Mouse (Mus musculus) small intestine, adult 2 months (tissue): ENCODE results near the gene H2al1c. TPM values are rescaled to one million over a fixed set of nuclear protein-coding genes. Genes with fewer than 3 reads are reported as not detected.

Experiments
- H3K27ac ChIP-seq: fragments of 200-500 bp; 2 replicates; pipeline ENCODE4 v1.5.1; 2012; ENCODE audit warnings: low read depth, low read length, control low read depth, inconsistent platforms; ENCODE audit not compliant: insufficient read depth
- H3K27me3 ChIP-seq: fragments of 200-500 bp; 2 replicates; pipeline ENCODE4 v1.6.1; 2012; ENCODE audit warnings: mild to moderate bottlenecking, moderate library complexity, low read length, inconsistent platforms; ENCODE audit not compliant: control insufficient read depth, insufficient read depth
- H3K36me3 ChIP-seq: fragments of 200-500 bp; 2 replicates; pipeline ENCODE4 v1.6.1; 2012; ENCODE audit warnings: mild to moderate bottlenecking, low read length, control low read depth, inconsistent platforms; ENCODE audit not compliant: control insufficient read depth, insufficient read depth
- H3K4me1 ChIP-seq: fragments of 200-500 bp; 2 replicates; pipeline ENCODE4 v1.6.1; 2012; ENCODE audit warnings: low read length, inconsistent platforms, mixed read lengths; ENCODE audit not compliant: control insufficient read depth, insufficient read depth, insufficient read length
- H3K4me3 ChIP-seq: fragments of 200-500 bp; 2 replicates; pipeline ENCODE4 v1.5.1; 2012; ENCODE audit warnings: low read depth, mild to moderate bottlenecking, control low read depth, inconsistent platforms, low read length, moderate library complexity
- CTCF ChIP-seq: fragments of 200-500 bp; IDR thresholded peaks from 2 replicates; pipeline ENCODE4 v1.5.1; 2012; ENCODE audit warnings: low read depth, mild to moderate bottlenecking, control low read depth, inconsistent platforms, low read length, moderate library complexity, mixed read lengths; ENCODE audit not compliant: insufficient replicate concordance, insufficient read length; ENCODE audit errors: extremely low read depth
- POLR2A ChIP-seq: fragments of 200-500 bp; IDR thresholded peaks from 2 replicates; pipeline ENCODE4 v1.6.1; 2012; ENCODE audit warnings: low read depth, mild to moderate bottlenecking, control low read depth, inconsistent platforms, low read length, moderate library complexity
- WGBS: fragments of 180-500 bp; shearing (Covaris S2); methylation state at CpG from one replicate; pipeline ENCODE4 v1.1.7; 2018; 5-methylcytosine and 5-hydroxymethylcytosine counted together
- polyA plus RNA-seq: library from polyadenylated mRNA; depleted of rRNA; stranded (reverse); fragments of >200 nt; gene quantifications from 2 replicates; pipeline ENCODE4 v1.2.3, GENCODE M21; 2012; rRNA removed

Gene H2al1c
- polyA plus RNA-seq, 1 experiment = not detected

DNA sequence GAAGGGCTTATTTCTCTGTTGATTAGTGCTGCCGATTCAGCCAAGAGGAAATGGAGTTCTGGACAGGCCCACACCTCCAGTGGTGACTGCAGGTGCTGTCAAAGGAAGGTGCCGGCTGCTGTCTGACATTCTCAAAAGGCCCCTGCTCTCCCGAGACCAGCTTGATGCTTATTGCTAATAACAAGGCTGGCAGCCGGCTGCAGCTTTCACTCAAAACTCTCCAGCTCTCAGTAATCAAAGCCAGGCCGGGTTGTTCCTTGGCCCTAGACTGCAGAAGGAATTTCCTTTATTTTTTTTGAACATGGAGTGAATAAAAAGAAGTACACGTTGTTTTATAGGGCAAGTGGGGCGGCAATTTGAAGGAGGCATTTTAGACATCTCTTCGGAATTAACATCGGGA lies 40.3 kb downstream of the H2al1c start:
- WGBS = 73% methylated on average over 9 of the region's 9 CpGs
- no peaks in the 10 kb centered on the region for H3K27me3 ChIP-seq
- H3K4me3 ChIP-seq = no peak overlapping the region
- H3K27ac ChIP-seq = no peak overlapping the region
- no peaks in the 10 kb centered on the region for H3K4me1 ChIP-seq
- TF ChIP-seq CTCF = no peak
- TF ChIP-seq POLR2A = no peak
- H3K36me3 ChIP-seq = no peaks in the 10 kb centered on the region

DNA sequence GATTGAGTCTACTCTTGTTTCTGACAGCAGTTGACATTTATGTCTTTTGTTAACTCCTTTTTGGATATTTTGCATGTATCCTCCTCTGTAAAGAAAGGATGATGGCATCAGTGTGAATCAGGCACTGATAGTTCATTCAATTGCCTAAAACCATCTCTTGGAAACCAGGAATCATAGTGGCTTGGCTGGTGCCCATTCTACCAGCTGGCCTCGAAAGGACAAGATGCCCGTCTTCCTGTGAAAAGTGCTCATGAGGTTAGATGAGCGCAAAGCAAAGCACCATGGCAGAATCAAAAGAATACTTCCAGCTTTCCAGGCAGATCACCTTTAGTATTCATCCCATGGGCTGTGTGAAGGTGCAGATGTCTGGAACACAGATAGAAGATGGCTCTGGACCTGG lies 41.3 kb downstream of the H2al1c start:
- no peak overlapping the region for H3K27ac ChIP-seq
- TF ChIP-seq CTCF (no peak), POLR2A (no peak)
- no peaks in the 10 kb centered on the region for H3K4me1 ChIP-seq
- no peak overlapping the region for H3K4me3 ChIP-seq
- no peaks in the 10 kb centered on the region for H3K27me3 ChIP-seq
- H3K36me3 ChIP-seq = no peaks in the 10 kb centered on the region
- WGBS = 91% methylated on average over 3 of the region's 3 CpGs

Other genes starting within 250 kb of the H2al1c start
- gene H2al1a, start 6.4 kb upstream of the H2al1c start, polyA plus RNA-seq = not detected in 2 replicates
- not detected in 2 replicates for gene H2al1b, start 3.2 kb upstream of the H2al1c start, polyA plus RNA-seq
- gene H2al1d, start 3.2 kb downstream of the H2al1c start, polyA plus RNA-seq = not detected in 2 replicates
- not detected in 2 replicates for gene H2al1e, start 6.3 kb downstream of the H2al1c start, polyA plus RNA-seq
- not detected in 2 replicates for gene H2al1f, start 9.5 kb downstream of the H2al1c start, polyA plus RNA-seq
- gene H2al1g, start 12.6 kb downstream of the H2al1c start, polyA plus RNA-seq = not detected in 2 replicates
- not detected in 2 replicates for gene H2al1h, start 15.8 kb downstream of the H2al1c start, polyA plus RNA-seq
- gene H2al1i, start 19.0 kb downstream of the H2al1c start, polyA plus RNA-seq = not detected in 2 replicates
- not detected in 2 replicates for gene H2al1j, start 22.2 kb downstream of the H2al1c start, polyA plus RNA-seq